Mouse (Mus musculus) kidney, postnatal 0 days (tissue): ENCODE data around the gene Brca1. TPM values are rescaled to one million over a fixed set of nuclear protein-coding genes. Genes with fewer than 3 reads are reported as not detected.
A peak's percentile ranks its signal among the peaks of the same experiment; 100 is the strongest.

ENCODE experiments used
- ATAC-seq: fragments of 200-750 bp; cut with Nextera tagmentation; replicated peaks from 2 replicates; pipeline ENCODE4 v1.8.0; 2017; ENCODE audit warnings: low read depth, moderate number of reproducible peaks, moderate TSS enrichment, moderate library complexity; ENCODE audit not compliant: low FRiP score
- DNase-seq: peaks from one replicate; pipeline ENCODE4 v3.0.0-alpha.2; 2016; ENCODE audit warnings: low spot score
- H3K27ac ChIP-seq: fragments of 300-500 bp; sonication (generic); 2 replicates; pipeline ENCODE4 v1.5.1; 2014; ENCODE audit warnings: mild to moderate bottlenecking
- H3K27me3 ChIP-seq: fragments of 300-500 bp; sonication (generic); 2 replicates; pipeline ENCODE4 v1.6.1; 2014; ENCODE audit warnings: low read length, mixed read lengths; ENCODE audit not compliant: insufficient read depth
- H3K36me3 ChIP-seq: fragments of 300-500 bp; sonication (generic); 2 replicates; pipeline ENCODE4 v1.6.1; 2014; ENCODE audit warnings: low read length, mixed read lengths; ENCODE audit not compliant: insufficient read depth
- H3K4me1 ChIP-seq: fragments of 300-500 bp; sonication (generic); replicated peaks from 2 replicates; pipeline ENCODE4 v1.6.1; 2014; ENCODE audit warnings: antibody characterized with exemption, low read length, mixed read lengths; ENCODE audit not compliant: insufficient read depth
- H3K4me2 ChIP-seq: fragments of 300-500 bp; sonication (generic); 2 replicates; pipeline ENCODE4 v1.6.1; 2014; ENCODE audit warnings: mild to moderate bottlenecking, low read length, moderate library complexity, mixed read lengths
- H3K4me3 ChIP-seq: fragments of 300-500 bp; sonication (generic); replicated peaks from 2 replicates; pipeline ENCODE4 v1.5.1; 2014; ENCODE audit warnings: low read depth, low read length
- H3K9ac ChIP-seq: fragments of 300-500 bp; sonication (generic); 2 replicates; pipeline ENCODE4 v1.6.1; 2014; ENCODE audit warnings: low read depth, low read length
- H3K9me3 ChIP-seq: fragments of 300-500 bp; sonication (generic); replicated peaks from 2 replicates; pipeline ENCODE4 v1.6.1; 2016; ENCODE audit warnings: low read length, inconsistent platforms, mixed read lengths
- CTCF ChIP-seq: IDR thresholded peaks from 2 replicates; pipeline ENCODE4 v1.5.1; 2016; ENCODE audit warnings: antibody characterized with exemption, low read depth, mild to moderate bottlenecking, moderate library complexity
- WGBS: fragments of 180-500 bp; shearing (Covaris S2); extraction: QIAGEN DNeasy Blood & Tissue Kit; methylation state at CpG from one replicate; pipeline ENCODE4 v1.1.7; 2014; 5-methylcytosine and 5-hydroxymethylcytosine counted together
- polyA plus RNA-seq: library from polyadenylated mRNA; unstranded; fragments of >200 nt; fragmentation: Nextera tagmentation; extraction: Ambion mirVana; gene quantifications from 2 replicates; pipeline ENCODE4 v1.2.1, GENCODE M21; 2015

Brca1 gene
- polyA plus RNA-seq, 1 experiment from 2014 or later = 4.2 TPM

GRCm38 (mm10) chr11:101459716-101460115, 92.0 kb downstream of the Brca1 start:
- no peak for DNase-seq
- peak; percentile 51 for ATAC-seq
- H3K36me3 ChIP-seq = peaks cover 25% of the 10 kb centered on the region
- no peak overlapping the region for H3K4me2 ChIP-seq
- TF ChIP-seq CTCF = no peak
- H3K9ac ChIP-seq = 0 out of 2 replicates have a peak overlapping the region, but pooled peaks have one; percentile 35
- H3K9me3 ChIP-seq = no peaks in the 10 kb centered on the region
- H3K4me1 ChIP-seq = peaks cover 19% of the 10 kb centered on the region
- no peaks in the 10 kb centered on the region for H3K27me3 ChIP-seq
- no peak overlapping the region for H3K27ac ChIP-seq
- WGBS = 23% methylated on average over 4 of the region's 6 CpGs
- H3K4me3 ChIP-seq = no peak overlapping the region

- Histone ChIP-seq H3K4me3 (no peak overlapping the region), H3K4me1 (peaks cover 7% of the 10 kb centered on the region; the same call in 1 of the 2 replicates), H3K27ac (no peak overlapping the region), H3K27me3 (no peaks in the 10 kb centered on the region), H3K9me3 (no peaks in the 10 kb centered on the region), H3K4me2 (no peak overlapping the region), H3K9ac (no peak overlapping the region), H3K36me3 (peaks cover 25% of the 10 kb centered on the region)
- ATAC-seq (no peak), DNase-seq (no peak)
- no peak for TF ChIP-seq CTCF
- 87% methylated on average over 12 of the region's 12 CpGs for WGBS
These were observed 93.5 kb downstream of the Brca1 start for GRCm38 (mm10) chr11:101458217-101458616.

- ATAC-seq = no peak
- Histone ChIP-seq H3K36me3 (peaks cover 25% of the 10 kb centered on the region), H3K4me2 (no peak overlapping the region), H3K4me1 (peaks cover 5% of the 10 kb centered on the region; the same call in 1 of the 2 replicates), H3K27ac (no peak overlapping the region), H3K4me3 (no peak overlapping the region), H3K9ac (no peak overlapping the region), H3K9me3 (no peaks in the 10 kb centered on the region), H3K27me3 (no peaks in the 10 kb centered on the region)
- DNase-seq = no peak
- WGBS = 92% methylated on average over 9 of the region's 9 CpGs
- no peak for TF ChIP-seq CTCF
These were observed 94.1 kb downstream of the Brca1 start for GRCm38 (mm10) chr11:101457631-101458030.

GRCm38 (mm10) chr11:101455627-101456026, 96.1 kb downstream of the Brca1 start:
- Histone ChIP-seq H3K9ac (no peak overlapping the region), H3K9me3 (no peaks in the 10 kb centered on the region), H3K4me3 (no peak overlapping the region), H3K4me1 (no peaks in the 10 kb centered on the region), H3K4me2 (no peak overlapping the region), H3K27me3 (no peaks in the 10 kb centered on the region), H3K36me3 (peaks cover 20% of the 10 kb centered on the region), H3K27ac (no peak overlapping the region)
- DNase-seq = no peak
- WGBS = 77% methylated on average over 7 of the region's 7 CpGs
- no peak for TF ChIP-seq CTCF
- no peak for ATAC-seq

GRCm38 (mm10) chr11:101454702-101455101, 97.1 kb downstream of the Brca1 start:
- H3K27ac ChIP-seq = peak overlapping the region; percentile 36; the same call in 1 of the 2 replicates
- H3K4me1 ChIP-seq = no peaks in the 10 kb centered on the region
- TF ChIP-seq CTCF = no peak
- H3K4me3 ChIP-seq = no peak overlapping the region
- peaks cover 16% of the 10 kb centered on the region; the same call in 1 of the 2 replicates for H3K36me3 ChIP-seq
- no peak overlapping the region for H3K9ac ChIP-seq
- DNase-seq (no peak), ATAC-seq (no peak)
- 50% methylated on average over 6 of the region's 6 CpGs for WGBS
- H3K4me2 ChIP-seq = no peak overlapping the region
- H3K27me3 ChIP-seq = no peaks in the 10 kb centered on the region
- H3K9me3 ChIP-seq = no peaks in the 10 kb centered on the region

GRCm38 (mm10) chr11:101452093-101452774, 99.5 kb downstream of the Brca1 start:
- H3K4me2 ChIP-seq = no peak overlapping the region
- 61% methylated on average over 10 of the region's 10 CpGs for WGBS
- no peak overlapping the region for H3K9ac ChIP-seq
- H3K4me3 ChIP-seq = no peak overlapping the region
- DNase-seq (no peak), ATAC-seq (no peak)
- H3K36me3 ChIP-seq = 0 out of 2 replicates have a peak, but pooled peaks cover 3% of the 10 kb centered on the region
- TF ChIP-seq CTCF = no peak
- H3K9me3 ChIP-seq = no peaks in the 10 kb centered on the region
- 0 out of 2 replicates have a peak, but pooled peaks cover 3% of the 10 kb centered on the region for H3K4me1 ChIP-seq
- H3K27ac ChIP-seq = no peak overlapping the region
- no peaks in the 10 kb centered on the region for H3K27me3 ChIP-seq
